Mouse (Mus musculus) cerebellum, adult 18-20 months (tissue): ENCODE measurements around the gene Cdk5.

Experiments
- DNase-seq, 2 experiments: peaks; one replicate each; pipeline ENCODE4 v3.0.0; 2021

Gene Cdk5

GRCm38 (mm10) chr5:24369767-24370166, 53.6 kb downstream of the Cdk5 start:
- DNase-seq = no peak
